Mouse (Mus musculus): Measurements from ENCODE around the gene 2810408A11Rik. TPM values are rescaled to one million over a fixed set of nuclear protein-coding genes. Genes with fewer than 3 reads are reported as not detected.

Gene 2810408A11Rik
- polyA plus RNA-seq, 1 experiment from 2014 or later = 4.5 TPM

DNA sequence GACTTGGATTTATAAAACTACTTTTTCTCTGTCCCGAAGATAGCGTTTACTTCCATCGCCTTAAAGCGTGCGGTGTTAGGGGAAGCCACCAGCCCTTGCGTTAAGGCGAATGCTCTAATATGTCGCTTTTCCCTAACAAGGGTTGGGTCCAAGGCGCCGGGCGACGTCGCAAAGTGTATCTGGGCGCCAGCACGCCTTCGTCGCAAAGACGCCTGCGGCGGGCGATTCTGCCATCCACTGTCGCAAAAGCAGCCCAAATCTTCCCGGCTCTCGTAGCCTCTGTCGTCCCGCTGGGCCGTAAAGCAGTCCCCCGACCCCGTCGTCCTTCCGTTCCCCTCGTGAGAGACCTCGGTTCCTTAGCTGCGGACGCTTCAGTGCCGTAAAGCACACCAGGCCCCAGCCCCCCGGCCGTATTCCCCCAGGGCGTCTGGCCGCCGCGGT, 639 bp upstream of the 2810408A11Rik start:
- Histone ChIP-seq H3K4me1 (ENCODE audit: control insufficient read depth in 2 of 2, insufficient read depth in 2 of 2, low read length in 2 of 2) (peaks cover 14 to 27% of the 10 kb centered on the region in 2 experiments), H3K4me2 (ENCODE audit: low read length) (peak overlapping the region; percentile 99), H3K9ac (ENCODE audit: low read length) (peak overlapping the region; percentile 94), H3K36me3 (ENCODE audit: control insufficient read depth, insufficient read depth, low read length) (peaks cover 35% of the 10 kb centered on the region), H3K27ac (replicated peaks in 1 of 2; ENCODE audit: control insufficient read depth in 1 of 2, insufficient read depth in 1 of 2, low read depth in 2 of 2, low read length in 2 of 2) (peak overlapping the region; percentile 94 to 99), H3K4me3 (ENCODE audit: control insufficient read depth in 1 of 2, insufficient read depth in 1 of 2, low read depth in 1 of 2, low read length in 2 of 2) (peak overlapping the region; percentile 71 to 85), H3K27me3 (ENCODE audit: control insufficient read depth, insufficient read depth, low read length) (no peaks in the 10 kb centered on the region), H3K9me3 (ENCODE audit: control insufficient read depth, low read length) (no peaks in the 10 kb centered on the region)
- peak; percentile 74 for ATAC-seq (ENCODE audit: insufficient number of reproducible peaks, insufficient read depth, low FRiP score, low read depth)
- WGBS = under 1% methylated on average over 42 of the region's 42 CpGs

DNA sequence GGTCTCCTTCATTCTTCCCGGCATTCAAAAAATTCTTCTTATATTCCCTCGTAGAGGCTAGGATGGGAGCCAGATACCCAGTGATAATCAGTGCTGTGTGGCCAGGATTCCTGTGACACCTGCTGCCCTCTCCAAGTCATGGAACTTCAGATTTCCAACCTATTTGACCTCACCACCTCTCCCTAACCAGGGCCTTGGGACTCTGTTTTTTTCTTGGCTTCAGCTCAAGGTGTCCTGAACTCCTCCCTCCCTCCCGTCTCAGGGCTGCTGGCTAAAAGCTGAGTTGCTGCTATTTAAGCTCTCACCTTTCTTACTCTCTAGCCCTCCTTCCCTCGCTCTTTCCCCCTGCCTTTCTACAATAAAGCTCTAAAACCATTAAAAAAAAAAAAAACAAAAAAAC, 917 bp downstream of the 2810408A11Rik start:
- 22% methylated on average over 4 of the region's 4 CpGs for WGBS
- Histone ChIP-seq H3K36me3 (ENCODE audit: control insufficient read depth, insufficient read depth, low read length) (peaks cover 20% of the 10 kb centered on the region), H3K4me3 (ENCODE audit: control insufficient read depth in 1 of 2, insufficient read depth in 1 of 2, low read depth in 1 of 2, low read length in 2 of 2) (peak overlapping the region; percentile 71 to 85; a peak in 3 of 4 replicates), H3K9ac (ENCODE audit: low read length) (peak overlapping the region; percentile 94), H3K27me3 (ENCODE audit: control insufficient read depth, insufficient read depth, low read length) (no peaks in the 10 kb centered on the region), H3K4me2 (ENCODE audit: low read length) (peak overlapping the region; percentile 99), H3K9me3 (ENCODE audit: control insufficient read depth, low read length) (no peaks in the 10 kb centered on the region), H3K27ac (replicated peaks in 1 of 2; ENCODE audit: control insufficient read depth in 1 of 2, insufficient read depth in 1 of 2, low read depth in 2 of 2, low read length in 2 of 2) (no peak overlapping the region), H3K4me1 (ENCODE audit: control insufficient read depth in 2 of 2, insufficient read depth in 2 of 2, low read length in 2 of 2) (peaks cover 14 to 27% of the 10 kb centered on the region in 2 experiments)
- no peak for ATAC-seq (ENCODE audit: insufficient number of reproducible peaks, insufficient read depth, low FRiP score, low read depth)

DNA sequence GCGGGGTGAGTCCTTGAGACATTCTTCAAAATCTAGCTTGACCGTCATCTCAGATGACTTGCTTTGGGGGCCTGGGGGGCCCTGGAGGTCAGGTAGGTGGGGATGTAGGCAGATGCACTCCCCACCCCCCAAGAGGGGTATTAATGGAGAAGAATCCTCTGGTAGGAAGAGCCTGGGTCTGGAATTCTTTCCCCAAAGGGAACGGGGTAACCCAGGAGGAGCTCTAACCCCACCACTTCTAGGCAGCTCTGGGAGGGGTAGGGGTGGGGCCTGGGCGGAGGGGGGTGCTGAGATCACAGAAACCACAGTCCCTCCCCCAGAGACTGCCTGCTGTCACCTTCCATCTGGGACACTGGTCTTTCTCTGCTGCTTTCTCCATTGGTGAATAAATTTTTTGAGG, 5.5 kb downstream of the 2810408A11Rik start, which contains the start of gene Acap1:
Gene Acap1, minus strand, starts transcription at position 249 of the 400 bp plus-strand sequence.
- no peak for ATAC-seq (ENCODE audit: insufficient number of reproducible peaks, insufficient read depth, low FRiP score, low read depth)
- no peak within 1 kb of the TSS for H3K27ac ChIP-seq (replicated peaks in 1 of 2; ENCODE audit: control insufficient read depth in 1 of 2, insufficient read depth in 1 of 2, low read depth in 2 of 2, low read length in 2 of 2)
- H3K9me3 ChIP-seq (ENCODE audit: control insufficient read depth, low read length) = no peaks in the 10 kb centered on the region
- no peak within 1 kb of the TSS for H3K4me2 ChIP-seq (ENCODE audit: low read length)
- peaks cover 24 to 28% of the 10 kb centered on the region in 2 experiments for H3K4me1 ChIP-seq (ENCODE audit: control insufficient read depth in 2 of 2, insufficient read depth in 2 of 2, low read length in 2 of 2)
- 63% methylated on average over 4 of the region's 4 CpGs for WGBS
- H3K27me3 ChIP-seq (ENCODE audit: control insufficient read depth, insufficient read depth, low read length) = no peaks in the 10 kb centered on the region
- no peak within 1 kb of the TSS for H3K9ac ChIP-seq (ENCODE audit: low read length)
- H3K36me3 ChIP-seq (ENCODE audit: control insufficient read depth, insufficient read depth, low read length) = no peaks in the 10 kb centered on the region
- no peak within 1 kb of the TSS for H3K4me3 ChIP-seq (ENCODE audit: control insufficient read depth in 1 of 2, insufficient read depth in 1 of 2, low read depth in 1 of 2, low read length in 2 of 2)

DNA sequence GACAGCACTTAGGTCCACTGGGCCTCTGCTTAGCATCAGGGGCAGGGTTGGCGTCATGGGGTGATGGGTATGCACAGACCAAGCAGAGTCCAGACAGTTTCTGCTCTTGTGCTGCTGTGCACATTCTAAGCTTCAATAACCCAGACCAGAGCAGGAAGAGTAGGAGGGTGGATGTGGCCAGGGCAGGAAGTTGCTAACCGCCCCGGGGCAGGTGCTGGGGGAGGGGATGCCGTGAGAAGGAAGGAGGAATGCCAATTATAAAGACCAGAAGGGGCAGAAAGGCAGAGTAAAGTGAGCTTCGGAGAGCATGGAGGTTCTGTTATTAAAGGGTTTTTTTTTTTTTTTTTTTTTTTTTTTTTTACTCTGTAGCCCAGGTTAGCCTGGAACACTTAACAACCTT, 6.1 kb downstream of the 2810408A11Rik start:
- Histone ChIP-seq H3K27ac (replicated peaks in 1 of 2; ENCODE audit: control insufficient read depth in 1 of 2, insufficient read depth in 1 of 2, low read depth in 2 of 2, low read length in 2 of 2) (no peak overlapping the region), H3K4me2 (ENCODE audit: low read length) (no peak overlapping the region), H3K9me3 (ENCODE audit: control insufficient read depth, low read length) (no peaks in the 10 kb centered on the region), H3K4me1 (ENCODE audit: control insufficient read depth in 2 of 2, insufficient read depth in 2 of 2, low read length in 2 of 2) (peaks cover 26 to 27% of the 10 kb centered on the region in 2 experiments), H3K4me3 (ENCODE audit: control insufficient read depth in 1 of 2, insufficient read depth in 1 of 2, low read depth in 1 of 2, low read length in 2 of 2) (no peak overlapping the region), H3K36me3 (ENCODE audit: control insufficient read depth, insufficient read depth, low read length) (no peaks in the 10 kb centered on the region), H3K9ac (ENCODE audit: low read length) (no peak overlapping the region), H3K27me3 (ENCODE audit: control insufficient read depth, insufficient read depth, low read length) (no peaks in the 10 kb centered on the region)
- no peak for ATAC-seq (ENCODE audit: insufficient number of reproducible peaks, insufficient read depth, low FRiP score, low read depth)
- WGBS = 67% methylated on average over 5 of the region's 5 CpGs

DNA sequence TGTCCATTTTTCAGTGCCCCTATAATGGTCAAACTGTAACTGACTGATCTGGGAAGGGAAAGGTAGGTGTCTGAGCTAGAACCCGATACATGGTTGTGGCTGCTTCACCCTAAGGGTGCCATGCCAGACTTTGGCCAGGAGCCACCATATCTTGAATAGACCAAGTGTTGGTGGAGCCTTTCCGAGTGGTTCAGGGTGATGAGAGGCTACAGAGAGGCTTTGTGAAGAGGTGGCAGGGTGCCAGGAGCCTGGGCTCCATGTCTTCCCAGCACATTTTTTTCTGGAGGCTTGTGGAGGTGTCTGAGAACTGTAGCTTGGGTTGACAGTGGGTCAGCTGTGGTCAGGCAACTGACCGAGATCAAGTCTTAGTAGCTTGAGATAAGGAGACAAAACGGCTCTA, 9.3 kb downstream of the 2810408A11Rik start:
- whole genome bisulfite sequencing = 11% methylated on average over 4 of the region's 4 CpGs
- no peak overlapping the region for H3K9ac ChIP-seq (ENCODE audit: low read length)
- peaks cover 20 to 22% of the 10 kb centered on the region in 2 experiments for H3K4me1 ChIP-seq (ENCODE audit: control insufficient read depth in 2 of 2, insufficient read depth in 2 of 2, low read length in 2 of 2)
- H3K4me2 ChIP-seq (ENCODE audit: low read length) = no peak overlapping the region
- H3K27me3 ChIP-seq (ENCODE audit: control insufficient read depth, insufficient read depth, low read length) = no peaks in the 10 kb centered on the region
- H3K36me3 ChIP-seq (ENCODE audit: control insufficient read depth, insufficient read depth, low read length) = no peaks in the 10 kb centered on the region
- ATAC-seq (ENCODE audit: insufficient number of reproducible peaks, insufficient read depth, low FRiP score, low read depth) = peak; percentile 72
- H3K4me3 ChIP-seq (ENCODE audit: control insufficient read depth in 1 of 2, insufficient read depth in 1 of 2, low read depth in 1 of 2, low read length in 2 of 2) = no peak overlapping the region
- peak overlapping the region; percentile 27 to 30; a peak in 2 of 4 replicates for H3K27ac ChIP-seq (replicated peaks in 1 of 2; ENCODE audit: control insufficient read depth in 1 of 2, insufficient read depth in 1 of 2, low read depth in 2 of 2, low read length in 2 of 2)
- H3K9me3 ChIP-seq (ENCODE audit: control insufficient read depth, low read length) = no peaks in the 10 kb centered on the region

DNA sequence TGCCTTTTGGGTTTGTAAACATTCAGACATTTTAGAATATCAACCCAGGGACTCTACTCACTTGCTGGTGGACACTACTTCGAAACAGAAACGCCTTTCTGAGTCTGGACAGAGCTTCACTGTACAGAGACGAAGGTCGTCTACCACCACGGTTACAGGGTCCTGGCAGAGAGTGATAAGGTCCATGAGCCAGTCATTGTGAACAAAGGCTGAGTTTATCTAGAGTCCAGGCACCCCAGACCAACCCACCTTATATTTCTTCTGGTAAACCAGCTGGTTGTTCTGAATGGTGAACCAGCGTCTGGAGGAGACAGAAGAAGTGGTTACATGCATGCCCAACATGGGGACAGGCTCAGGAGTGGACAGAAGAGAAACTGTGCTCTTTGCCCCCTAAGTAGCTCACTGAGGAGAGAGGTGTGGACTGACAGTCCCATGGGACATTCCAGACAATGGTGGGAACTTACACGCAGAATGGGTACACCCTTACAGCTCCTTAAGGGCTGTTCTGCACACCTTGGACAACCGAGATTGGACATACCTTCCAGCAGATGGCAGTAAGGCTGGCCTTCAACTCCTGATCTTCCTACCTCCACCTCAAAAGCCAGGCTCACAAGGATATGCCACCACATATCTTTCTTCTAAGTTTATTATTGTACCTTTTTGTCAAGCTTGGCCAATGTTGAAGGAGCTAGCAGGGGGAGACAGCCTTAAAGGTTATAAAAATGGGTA, 13.7 kb downstream of the 2810408A11Rik start:
- Histone ChIP-seq H3K27me3 (ENCODE audit: control insufficient read depth, insufficient read depth, low read length) (no peaks in the 10 kb centered on the region), H3K36me3 (ENCODE audit: control insufficient read depth, insufficient read depth, low read length) (no peaks in the 10 kb centered on the region), H3K4me2 (ENCODE audit: low read length) (no peak overlapping the region), H3K4me1 (ENCODE audit: control insufficient read depth in 2 of 2, insufficient read depth in 2 of 2, low read length in 2 of 2) (peaks cover 23 to 28% of the 10 kb centered on the region in 2 experiments), H3K9me3 (ENCODE audit: control insufficient read depth, low read length) (no peaks in the 10 kb centered on the region), H3K4me3 (ENCODE audit: control insufficient read depth in 1 of 2, insufficient read depth in 1 of 2, low read depth in 1 of 2, low read length in 2 of 2) (no peak overlapping the region), H3K9ac (ENCODE audit: low read length) (no peak overlapping the region), H3K27ac (replicated peaks in 1 of 2; ENCODE audit: control insufficient read depth in 1 of 2, insufficient read depth in 1 of 2, low read depth in 2 of 2, low read length in 2 of 2) (no peak overlapping the region)
- no peak for ATAC-seq (ENCODE audit: insufficient number of reproducible peaks, insufficient read depth, low FRiP score, low read depth)
- WGBS = 45% methylated on average over 8 of the region's 8 CpGs

DNA sequence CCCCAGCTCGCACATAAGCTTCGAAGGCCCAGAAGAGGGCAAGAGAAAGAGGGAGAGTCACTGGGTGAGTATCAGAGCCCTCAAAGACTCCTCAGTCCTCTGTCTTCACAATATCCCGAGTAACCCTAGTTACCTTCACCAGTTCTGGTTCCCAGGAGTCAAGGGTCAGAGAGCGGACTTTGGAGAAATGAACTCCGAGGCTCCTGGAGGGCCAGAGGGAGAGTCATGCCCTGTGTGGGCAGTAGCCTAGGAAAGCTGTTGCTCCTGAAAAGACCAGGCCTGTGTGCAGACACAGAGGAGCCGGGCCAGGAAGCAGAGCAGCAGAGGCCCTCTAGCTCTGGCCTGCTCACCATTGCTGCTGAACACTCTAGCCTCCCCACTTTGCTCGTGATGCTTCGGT, 16.1 kb downstream of the 2810408A11Rik start:
- Histone ChIP-seq H3K36me3 (ENCODE audit: control insufficient read depth, insufficient read depth, low read length) (no peaks in the 10 kb centered on the region), H3K9ac (ENCODE audit: low read length) (no peak overlapping the region)

More for the DNA sequence above, 16.1 kb downstream of the 2810408A11Rik start:
- ATAC-seq (ENCODE audit: insufficient number of reproducible peaks, insufficient read depth, low FRiP score, low read depth) = no peak
- 76% methylated on average over 8 of the region's 8 CpGs for WGBS
- Histone ChIP-seq H3K27me3 (ENCODE audit: control insufficient read depth, insufficient read depth, low read length) (no peaks in the 10 kb centered on the region), H3K4me1 (ENCODE audit: control insufficient read depth in 2 of 2, insufficient read depth in 2 of 2, low read length in 2 of 2) (peaks cover 18% of the 10 kb centered on the region in 2 experiments), H3K4me3 (ENCODE audit: control insufficient read depth in 1 of 2, insufficient read depth in 1 of 2, low read depth in 1 of 2, low read length in 2 of 2) (no peak overlapping the region), H3K9me3 (ENCODE audit: control insufficient read depth, low read length) (no peaks in the 10 kb centered on the region), H3K4me2 (ENCODE audit: low read length) (0 out of 2 replicates have a peak overlapping the region, but pooled peaks have one; percentile 3), H3K27ac (replicated peaks in 1 of 2; ENCODE audit: control insufficient read depth in 1 of 2, insufficient read depth in 1 of 2, low read depth in 2 of 2, low read length in 2 of 2) (0 out of 4 replicates have a peak overlapping the region, but pooled peaks of 1 of the 2 experiments have one; percentile 12)

Data from heart, embryonic 14.5 days (tissue).